Mouse (Mus musculus) activated CD4-positive, CD25-positive, alpha-beta regulatory T cell, adult 4 months (primary cell): ENCODE data around the gene Gpr153. TPM values are rescaled to one million over a fixed set of nuclear protein-coding genes. Genes with fewer than 3 reads are reported as not detected.

Source experiments
- ATAC-seq: one replicate; pipeline ENCODE4 v1.8.0; 2017
- polyA plus RNA-seq, 2 experiments: library from polyadenylated mRNA; unstranded; fragments of 100-300 nt; shearing (Covaris generic); gene quantifications; one replicate each; pipeline ENCODE4 v1.2.1; 2017

Gpr153 gene
- polyA plus RNA-seq, 2 experiments from 2014 or later: not detected

DNA sequence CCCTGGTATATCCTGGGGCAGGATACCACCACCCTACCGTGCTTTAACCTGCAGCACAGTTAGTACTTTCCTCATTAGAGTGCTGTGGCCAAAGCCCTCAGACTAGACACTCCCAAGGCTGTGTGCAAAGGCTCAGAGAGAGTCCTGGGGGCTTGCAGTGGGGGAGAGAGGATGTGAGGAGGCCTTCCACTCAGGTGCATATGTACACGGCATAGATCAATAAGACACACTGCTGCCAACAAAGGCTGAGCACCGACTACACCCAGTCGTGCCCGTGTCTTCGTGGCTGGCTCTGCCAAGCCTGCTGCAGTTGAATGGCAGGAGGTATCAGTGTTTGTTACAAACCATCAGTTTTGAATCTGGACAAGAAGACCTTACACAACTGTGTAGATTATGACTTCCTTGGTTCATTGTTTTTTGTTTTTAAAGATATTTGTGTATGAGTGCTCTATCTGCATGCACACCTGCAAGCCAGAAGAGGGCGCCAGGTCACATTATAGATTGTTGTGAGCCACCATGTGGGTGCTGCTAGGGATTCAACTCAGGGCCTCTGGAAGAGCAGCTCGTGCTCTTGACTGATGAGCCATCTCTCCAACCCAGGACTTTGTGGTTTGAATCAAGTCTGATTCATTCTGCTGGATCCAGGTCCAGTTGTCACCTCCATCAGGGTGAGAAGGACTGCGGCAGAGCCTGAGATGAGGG lies 9.0 kb upstream of the Gpr153 start:
- ATAC-seq: no peak

DNA sequence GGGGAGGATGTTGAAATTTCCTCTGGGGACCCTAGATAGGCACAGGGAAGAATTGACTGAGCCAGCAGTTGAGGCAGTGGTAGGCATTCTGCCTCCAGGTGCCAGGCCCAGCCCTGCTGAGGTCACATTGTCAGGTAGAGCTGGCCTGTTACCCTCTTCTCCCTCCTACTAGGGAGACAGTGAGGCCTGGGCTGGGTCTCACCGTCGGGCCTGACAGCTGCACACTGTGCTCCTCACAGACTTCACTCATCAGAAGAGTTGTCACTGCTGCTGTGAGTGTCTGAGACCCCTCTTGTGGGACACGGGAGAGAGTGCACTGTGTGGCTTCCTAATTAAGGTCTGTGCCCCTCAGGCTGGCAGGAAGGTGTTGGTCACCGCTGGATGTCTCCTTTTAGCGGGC lies 8.2 kb upstream of the Gpr153 start:
- ATAC-seq: no peak

GRCm38 (mm10) chr4:152266236-152266895 lies 7.7 kb upstream of the Gpr153 start:
- ATAC-seq: no peak

DNA sequence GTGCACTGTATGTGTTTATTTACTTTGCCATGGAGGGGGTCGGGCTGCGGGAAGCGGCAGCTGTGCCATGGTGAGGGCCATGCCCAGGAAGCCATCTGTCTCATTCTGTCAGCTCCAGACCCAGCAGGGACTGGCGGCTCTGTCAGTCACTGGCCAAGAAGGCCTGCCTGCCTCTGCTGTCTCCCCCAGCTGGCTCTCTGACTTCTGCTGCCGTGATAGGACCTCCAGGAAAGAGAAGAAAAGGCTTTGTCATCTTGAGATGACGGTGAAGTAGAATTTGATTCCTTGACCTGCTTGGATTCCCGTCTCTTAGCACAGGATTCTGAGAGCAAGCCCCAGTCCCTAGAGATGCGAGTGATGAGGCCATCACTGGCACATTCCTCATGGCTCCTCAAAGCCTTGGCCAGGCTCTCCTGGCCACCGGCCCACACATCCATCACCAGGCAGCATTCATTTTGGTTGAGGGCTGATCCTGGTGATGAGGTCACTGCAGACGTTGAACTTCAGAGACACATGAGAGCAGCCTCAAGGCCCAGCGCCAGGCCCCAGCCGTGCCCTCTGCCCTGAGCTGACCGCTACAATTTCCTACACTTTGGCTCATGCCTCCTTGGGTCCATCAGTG lies 6.2 kb upstream of the Gpr153 start:
- no peak for ATAC-seq

DNA sequence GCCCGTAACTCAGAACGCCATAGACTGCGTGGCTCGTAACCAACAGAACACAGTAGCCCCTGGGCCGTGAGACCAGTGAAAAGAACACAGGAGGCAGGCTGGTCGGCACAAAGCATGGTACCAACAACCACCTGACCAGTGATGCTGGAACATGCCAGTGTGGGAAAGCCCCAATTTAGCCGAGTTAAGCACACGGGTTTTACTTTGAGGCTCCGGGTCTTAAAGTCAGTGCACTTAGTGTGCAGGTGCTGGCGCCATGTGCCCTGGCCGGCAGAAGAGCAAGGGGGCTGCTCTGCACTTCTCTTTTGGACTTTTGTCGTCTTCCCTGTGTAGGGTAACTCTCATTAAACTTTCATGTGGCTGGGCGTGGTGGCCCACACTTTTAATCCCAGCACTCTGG lies 4.1 kb upstream of the Gpr153 start:
- ATAC-seq: no peak

DNA sequence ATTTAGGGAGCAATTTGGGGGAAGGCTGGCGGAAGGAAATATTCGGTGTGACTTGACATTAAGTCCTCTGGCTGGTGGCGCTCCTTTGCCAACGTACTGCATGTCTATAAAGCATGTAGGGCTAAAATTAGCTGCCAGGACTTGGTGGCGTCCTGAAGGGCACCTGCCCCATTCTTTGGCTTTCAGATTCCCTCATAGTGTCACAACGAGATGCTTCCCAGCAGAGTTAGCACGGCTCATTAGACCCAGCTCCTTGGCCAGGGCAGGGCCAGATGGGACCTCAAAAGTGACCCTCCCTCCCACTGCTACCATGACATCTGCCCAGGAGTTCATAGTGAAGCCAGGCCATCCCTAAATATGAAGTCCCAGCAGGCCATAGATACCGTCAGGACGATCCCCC lies 3.4 kb upstream of the Gpr153 start:
- ATAC-seq: no peak

DNA sequence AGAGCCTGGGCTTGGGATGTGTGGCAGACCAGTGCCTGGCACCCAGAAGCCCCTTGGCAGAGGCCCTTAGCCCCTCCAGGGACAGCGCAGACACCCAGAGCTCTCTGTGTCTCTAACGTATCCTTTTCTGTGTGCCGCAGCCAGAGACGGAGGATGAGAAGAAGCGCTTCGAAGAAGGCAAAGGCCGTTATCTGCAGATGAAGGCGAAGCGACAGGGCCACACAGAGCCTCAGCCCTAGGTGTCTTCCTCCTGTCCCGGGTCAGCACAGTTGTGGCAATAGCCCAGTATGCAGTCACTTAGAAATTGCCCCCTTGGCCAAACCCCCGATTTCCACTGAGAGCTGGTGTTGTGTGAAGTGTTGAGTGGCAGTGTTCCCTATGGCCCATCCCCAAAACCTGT lies 2.7 kb upstream of the Gpr153 start:
- ATAC-seq: no peak

DNA sequence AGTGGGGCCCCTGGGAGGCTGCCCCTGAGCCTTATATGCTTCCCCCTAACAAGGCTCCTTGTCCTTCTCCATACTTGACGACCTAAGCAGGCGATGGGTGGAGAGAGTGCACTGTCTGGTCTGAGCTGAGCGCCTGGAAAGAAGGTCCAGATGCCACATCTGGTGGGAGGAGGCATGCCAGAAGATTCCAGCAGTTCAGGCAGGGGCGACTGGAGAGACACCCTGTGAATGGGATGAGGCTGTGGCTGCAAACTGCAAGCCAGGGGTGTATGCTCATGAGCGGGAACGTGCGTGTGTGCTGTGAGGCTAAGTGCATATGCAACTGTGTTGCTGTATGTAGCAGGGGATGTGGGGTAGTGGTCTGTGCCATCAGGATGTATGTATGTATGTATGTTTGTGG lies 2.0 kb upstream of the Gpr153 start:
- no peak for ATAC-seq

DNA sequence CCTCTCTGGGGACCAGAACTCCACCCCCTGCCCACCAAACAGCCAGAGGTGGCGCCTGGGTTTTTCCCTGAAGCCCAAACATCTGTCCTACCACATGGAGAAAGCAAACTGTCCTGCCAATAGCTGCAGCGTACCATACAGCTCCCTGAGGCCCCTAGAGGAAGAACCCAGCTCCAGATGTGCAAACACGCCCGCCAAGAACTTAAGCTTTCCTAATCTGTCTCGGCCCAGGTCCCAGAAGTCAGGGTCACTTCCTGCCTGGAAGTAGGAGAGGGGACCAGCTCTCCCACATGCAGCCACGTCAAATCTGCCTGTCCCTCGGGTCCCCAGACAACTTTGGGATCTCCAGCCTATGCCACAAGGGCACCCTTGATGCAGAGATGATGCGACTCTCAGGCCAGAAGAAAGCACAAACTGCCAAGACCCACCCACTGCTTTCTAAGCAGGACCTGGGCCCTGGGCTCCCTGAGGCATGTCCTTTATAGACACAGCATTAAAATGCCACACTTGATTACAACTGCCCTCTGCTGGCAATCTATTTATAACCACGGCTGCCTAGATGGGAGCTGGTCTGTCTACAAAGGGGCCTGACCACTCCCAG lies 1.5 kb upstream of the Gpr153 start:
- ATAC-seq: no peak

GRCm38 (mm10) chr4:152273191-152273590 lies 841 bp upstream of the Gpr153 start:
- no peak for ATAC-seq

DNA sequence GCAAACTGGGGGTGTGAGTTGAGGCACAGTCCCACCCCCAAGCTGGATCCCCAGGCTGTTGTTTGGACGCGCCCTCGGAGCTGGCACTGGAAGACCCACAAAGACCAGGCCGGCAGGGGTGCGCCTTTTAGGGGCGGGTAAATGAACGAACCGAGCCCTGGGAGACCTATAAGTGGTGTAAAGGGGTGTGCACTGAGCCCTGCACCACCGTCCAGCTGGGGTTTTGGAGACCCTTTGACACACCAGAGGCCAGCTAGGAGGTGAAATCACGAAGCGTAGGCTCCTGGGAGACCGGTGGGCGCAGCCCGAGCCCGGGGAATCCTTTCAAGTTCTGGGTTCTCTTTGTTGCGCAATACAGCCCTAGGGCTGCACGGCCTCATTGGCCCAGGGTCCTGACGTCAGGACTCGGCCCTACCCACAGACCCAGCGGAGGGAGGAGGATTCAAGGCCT lies 674 bp downstream of the Gpr153 start:
- no peak for ATAC-seq

- no peak for ATAC-seq
These were observed 2.6 kb downstream of the Gpr153 start for GRCm38 (mm10) chr4:152276389-152277347.

GRCm38 (mm10) chr4:152277916-152278315 lies 3.9 kb downstream of the Gpr153 start:
- no peak for ATAC-seq

- no peak for ATAC-seq
These were observed 5.0 kb downstream of the Gpr153 start for GRCm38 (mm10) chr4:152278986-152279385.

DNA sequence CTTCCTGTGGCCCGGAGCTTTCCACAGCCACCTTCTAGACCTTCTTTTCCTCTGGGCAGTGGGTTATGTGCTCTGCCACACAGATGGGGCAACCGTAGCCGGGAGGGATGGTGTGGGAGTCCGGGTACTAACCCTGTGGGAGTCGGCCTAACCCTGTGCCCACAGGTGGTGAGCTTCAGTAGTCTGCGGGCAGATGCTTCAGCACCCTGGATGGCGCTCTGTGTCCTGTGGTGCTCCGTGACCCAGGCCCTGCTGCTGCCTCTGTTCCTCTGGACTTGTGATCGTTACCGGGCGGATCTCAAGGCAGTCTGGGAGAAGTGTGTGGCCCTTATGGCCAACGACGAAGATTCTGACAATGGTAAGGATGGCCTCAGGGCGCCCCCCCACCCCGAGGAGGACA lies 7.6 kb downstream of the Gpr153 start:
- ATAC-seq: no peak

DNA sequence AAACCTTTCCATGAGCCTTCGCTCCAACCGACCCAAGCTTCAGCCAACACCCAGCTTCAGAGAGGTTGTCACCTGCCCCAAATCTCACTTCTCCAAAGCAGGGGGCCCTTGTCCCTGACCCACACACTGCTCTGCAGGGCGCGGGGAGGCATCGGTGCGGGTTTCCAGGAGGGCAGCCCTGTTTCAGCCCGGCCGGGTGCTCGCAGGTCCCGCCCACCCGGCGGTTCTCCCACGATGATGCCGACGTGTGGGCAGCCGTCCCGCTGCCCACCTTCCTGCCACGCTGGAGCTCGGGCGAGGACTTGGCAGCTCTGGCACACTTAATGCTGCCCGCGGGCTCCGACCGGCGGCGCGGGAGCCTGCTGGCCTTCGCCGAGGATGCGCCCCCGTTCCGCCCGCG lies 8.7 kb downstream of the Gpr153 start:
- no peak for ATAC-seq

- ATAC-seq: peak; percentile 93
These were observed 9.3 kb downstream of the Gpr153 start for GRCm38 (mm10) chr4:152283186-152283950.

GRCm38 (mm10) chr4:152285505-152285904 lies 11.5 kb downstream of the Gpr153 start:
- no peak for ATAC-seq

DNA sequence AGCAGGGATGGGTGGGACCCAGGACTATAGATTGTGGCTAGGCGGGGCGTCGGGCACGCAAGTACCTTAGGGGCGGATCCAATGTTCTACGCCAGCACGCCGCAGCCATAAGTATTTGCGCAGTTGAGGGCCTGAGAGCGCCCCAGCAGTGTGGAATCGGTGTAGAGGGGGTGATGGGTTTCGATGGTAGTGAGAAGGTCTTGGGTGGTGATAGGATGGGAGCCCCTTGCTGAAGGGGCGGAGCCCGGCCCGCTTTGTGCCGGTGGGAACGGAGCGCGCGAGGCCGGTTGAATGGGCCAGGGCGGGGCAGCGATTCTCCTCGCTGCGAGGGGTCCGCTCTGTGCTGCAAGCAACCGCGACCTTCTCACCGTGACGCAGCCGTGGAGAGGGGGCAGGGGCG lies 12.2 kb downstream of the Gpr153 start:
- no peak for ATAC-seq

- no peak for ATAC-seq
These were observed 12.9 kb downstream of the Gpr153 start for GRCm38 (mm10) chr4:152286887-152287286.

- ATAC-seq: no peak
These were observed 13.5 kb downstream of the Gpr153 start for GRCm38 (mm10) chr4:152287317-152288120.
